Mouse (Mus musculus) kidney, adult 2 months (tissue): ENCODE measurements around the gene Ubald2.

ENCODE experiments used
- CTCF ChIP-seq: fragments of 200-500 bp; conservative IDR thresholded peaks from 2 replicates; pipeline ENCODE4 v1.5.1; 2011; ENCODE audit warnings: low read depth, mild to moderate bottlenecking, control low read depth, low read length, moderate library complexity, mixed read lengths; ENCODE audit not compliant: insufficient read depth, insufficient read length
- POLR2A ChIP-seq: fragments of 200-500 bp; IDR thresholded peaks from one replicate; pipeline ENCODE4 v1.6.1; 2011; ENCODE audit warnings: low read depth, low read length, control low read depth

GRCm38 (mm10) chr11:116409008-116409407, 24.9 kb upstream of the Ubald2 start:
- no peak for TF ChIP-seq CTCF
- no peak for TF ChIP-seq POLR2A
